Mouse (Mus musculus): ENCODE measurements at regions not wholly inside any gene's neighbourhood (a gene's known extent, or its start where the extent isn't known, plus 50 kb on each side); places are given as distances from the start of the nearest gene placed in this dataset.

DNA sequence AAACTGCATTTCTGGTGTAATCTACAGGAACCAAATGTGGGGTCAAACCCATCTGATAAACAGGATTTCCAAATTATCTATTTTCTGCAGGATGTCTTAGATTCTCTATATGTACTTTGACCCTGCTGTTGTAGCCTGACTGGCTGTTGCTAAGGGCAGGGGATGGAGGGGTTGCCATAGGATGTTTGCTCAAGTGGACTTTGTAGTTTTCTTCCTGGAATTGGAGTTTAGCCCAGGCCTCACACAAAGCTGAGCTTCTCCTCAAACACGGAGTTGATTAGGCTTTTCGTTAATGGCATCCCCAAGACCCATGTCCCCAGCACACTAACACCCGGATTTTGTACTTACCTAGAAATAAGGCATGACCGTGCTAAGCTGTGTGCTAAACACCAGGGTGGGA is 173.3 kb downstream of the Atp23 start:
- DNase-seq, result no peak

DNA sequence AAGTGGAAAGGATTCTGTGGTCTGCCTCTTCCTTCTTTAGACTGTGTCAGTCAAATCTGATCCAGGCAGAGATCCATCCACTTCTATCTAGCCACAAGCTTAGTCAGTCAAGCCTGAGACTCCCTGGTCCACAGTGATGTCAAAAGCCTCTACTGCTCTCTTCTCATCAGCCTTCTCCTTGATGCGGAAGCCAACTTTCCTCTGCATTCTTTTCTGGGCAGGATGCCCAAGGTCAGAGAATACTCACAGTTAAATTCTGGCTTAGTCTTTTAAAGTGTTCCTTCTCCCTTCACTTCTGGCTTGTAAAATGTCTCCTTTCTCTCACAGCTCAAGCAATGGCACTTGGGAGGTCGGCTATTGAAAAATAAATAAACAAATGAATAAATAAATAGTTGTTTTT is 183.2 kb downstream of the Atp23 start:
- no peak for DNase-seq

DNA sequence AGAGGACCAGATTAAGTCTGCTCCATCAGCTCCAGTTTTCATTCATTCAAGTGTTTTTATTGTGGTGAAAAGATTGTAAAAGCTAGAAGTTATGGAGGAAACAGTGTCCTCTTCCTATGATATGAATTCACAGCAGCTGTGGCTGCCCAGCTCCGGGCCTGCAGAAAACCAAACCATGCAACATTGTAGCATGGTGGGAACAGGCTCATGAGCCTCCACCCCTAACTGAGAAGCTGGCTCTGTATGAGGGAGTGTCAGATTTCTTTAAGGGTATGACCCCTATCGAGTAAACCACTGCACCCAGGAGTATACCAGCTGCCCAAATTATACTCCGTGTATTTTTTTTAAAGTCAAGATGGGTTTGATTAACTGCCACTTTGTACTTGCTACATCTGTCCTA is 189.4 kb downstream of the Atp23 start:
- DNase-seq, result no peak

DNA sequence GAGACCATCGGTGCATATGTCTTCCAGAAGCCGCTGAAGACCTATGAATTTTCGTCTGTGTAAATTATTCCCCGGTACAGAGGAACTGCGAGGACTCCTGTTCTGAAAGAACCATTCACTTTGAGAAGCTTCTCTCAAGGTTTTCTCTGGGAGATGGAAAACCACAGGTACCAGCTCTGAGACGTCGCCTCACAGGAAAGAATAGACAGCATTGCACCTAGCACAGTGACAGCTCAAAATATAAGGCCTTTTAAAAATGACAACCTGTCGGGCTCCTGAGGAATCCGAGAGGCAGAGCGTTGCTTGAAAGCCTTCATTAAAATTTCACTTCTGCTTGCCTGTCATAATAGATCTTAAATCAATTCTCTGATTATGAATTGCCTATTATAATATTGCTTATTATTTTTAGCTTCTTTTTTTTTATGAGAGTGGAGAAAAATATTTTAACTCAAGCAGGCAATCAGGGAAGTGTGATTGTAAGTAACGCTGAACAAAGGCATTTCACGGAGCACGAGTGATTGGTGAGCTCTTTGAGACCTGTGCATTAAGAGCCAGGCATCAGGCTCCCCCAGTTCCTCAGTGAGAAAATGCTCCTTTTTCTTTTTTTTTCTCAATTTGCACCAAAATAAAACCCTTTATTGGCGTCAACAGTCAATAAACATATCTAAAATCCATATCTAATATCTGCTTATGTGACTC is 191.8 kb downstream of the Atp23 start:
- no peak for DNase-seq

DNA sequence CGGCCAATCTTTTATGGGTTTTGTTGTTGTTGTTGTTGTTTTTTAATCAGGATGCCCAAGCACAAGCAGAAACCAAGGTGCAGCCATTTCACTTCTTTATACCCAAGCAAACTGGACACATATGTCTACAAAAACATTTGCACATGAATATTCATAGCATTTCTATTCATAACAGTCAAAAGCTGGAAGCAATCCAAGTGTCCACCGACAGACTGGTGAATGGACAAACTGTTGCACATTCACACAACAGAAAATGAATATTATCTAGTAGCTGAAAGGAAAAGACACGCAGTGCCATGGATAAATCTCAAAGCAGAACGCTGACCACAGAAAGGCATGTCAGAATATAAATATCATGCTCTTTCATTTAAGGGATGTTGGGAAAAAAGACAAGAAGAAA is 192.4 kb downstream of the Atp23 start:
- no peak for DNase-seq

DNA sequence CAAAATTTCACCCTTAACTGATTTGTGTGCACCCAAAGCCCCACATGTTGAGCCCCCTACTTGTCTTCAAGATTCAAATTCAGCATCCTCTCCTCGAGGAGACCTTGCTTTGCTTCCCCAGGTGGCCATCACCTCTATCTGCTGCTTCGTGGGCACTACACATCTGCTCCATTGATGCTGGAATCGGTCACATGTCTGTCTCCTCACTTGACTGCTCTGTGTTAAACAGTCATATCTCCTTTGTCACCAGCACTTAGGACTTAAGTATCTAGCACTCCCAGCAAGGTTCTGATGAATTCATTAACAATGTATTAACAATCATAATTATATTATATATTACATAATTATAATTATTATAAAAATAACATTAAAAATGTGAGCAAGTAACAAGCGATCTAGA is 192.9 kb downstream of the Atp23 start:
- DNase-seq, result no peak

DNA sequence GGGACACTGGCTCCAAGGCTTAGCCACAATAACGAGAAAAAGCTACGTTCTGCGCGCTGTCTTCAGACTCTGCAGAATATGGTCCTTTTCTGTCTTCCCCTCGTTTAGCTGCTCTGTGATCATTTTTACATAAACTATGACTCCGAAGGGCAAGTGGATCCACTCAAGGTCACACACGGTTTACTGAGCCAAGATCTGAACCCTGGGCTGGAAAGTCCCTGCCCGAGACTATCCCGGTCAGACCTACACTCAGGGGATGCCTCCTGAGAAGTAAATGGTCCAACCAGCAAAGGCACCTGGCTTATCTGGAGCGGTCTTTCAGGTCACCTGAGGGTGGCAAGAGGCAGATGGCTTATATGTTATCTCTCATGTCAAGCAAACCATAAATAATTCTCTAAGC is 204.1 kb downstream of the Atp23 start:
- no peak for DNase-seq

DNA sequence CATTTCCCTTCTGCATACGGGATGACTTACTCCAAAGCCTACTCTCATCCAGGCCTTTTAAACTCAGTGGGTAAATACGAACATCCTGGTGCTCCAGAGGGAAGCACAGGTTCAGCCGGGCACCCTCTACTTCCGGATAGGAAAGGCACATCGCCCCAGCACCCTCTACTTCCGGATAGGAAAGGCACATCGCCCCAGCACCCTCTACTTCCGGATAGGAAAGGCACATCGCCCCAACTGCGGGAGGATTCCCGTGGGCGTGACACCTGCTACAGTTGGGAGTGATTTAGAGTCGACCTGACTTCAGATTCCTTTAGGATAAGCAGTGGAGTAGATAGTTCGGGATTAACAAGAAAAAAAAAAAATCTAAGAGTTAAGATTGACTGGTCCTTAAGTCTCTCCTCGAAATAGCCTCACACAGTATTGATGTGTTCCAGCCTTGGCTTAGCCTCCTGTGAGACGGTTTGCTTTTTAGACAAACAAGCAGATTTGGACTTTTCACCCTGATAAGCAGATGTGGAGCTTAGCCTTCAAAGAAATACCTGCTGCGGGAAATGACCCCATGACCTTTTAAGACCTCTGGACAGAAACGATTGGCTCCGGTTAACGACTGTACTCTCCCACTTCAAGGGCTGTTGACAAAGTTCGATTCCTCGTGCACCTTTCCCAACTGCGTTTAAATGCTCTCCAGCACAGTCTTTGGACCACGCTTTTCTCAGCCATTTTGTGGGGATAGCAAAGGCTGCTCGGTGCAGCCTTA is 210.1 kb downstream of the Atp23 start:
- DNase-seq, result no peak

DNA sequence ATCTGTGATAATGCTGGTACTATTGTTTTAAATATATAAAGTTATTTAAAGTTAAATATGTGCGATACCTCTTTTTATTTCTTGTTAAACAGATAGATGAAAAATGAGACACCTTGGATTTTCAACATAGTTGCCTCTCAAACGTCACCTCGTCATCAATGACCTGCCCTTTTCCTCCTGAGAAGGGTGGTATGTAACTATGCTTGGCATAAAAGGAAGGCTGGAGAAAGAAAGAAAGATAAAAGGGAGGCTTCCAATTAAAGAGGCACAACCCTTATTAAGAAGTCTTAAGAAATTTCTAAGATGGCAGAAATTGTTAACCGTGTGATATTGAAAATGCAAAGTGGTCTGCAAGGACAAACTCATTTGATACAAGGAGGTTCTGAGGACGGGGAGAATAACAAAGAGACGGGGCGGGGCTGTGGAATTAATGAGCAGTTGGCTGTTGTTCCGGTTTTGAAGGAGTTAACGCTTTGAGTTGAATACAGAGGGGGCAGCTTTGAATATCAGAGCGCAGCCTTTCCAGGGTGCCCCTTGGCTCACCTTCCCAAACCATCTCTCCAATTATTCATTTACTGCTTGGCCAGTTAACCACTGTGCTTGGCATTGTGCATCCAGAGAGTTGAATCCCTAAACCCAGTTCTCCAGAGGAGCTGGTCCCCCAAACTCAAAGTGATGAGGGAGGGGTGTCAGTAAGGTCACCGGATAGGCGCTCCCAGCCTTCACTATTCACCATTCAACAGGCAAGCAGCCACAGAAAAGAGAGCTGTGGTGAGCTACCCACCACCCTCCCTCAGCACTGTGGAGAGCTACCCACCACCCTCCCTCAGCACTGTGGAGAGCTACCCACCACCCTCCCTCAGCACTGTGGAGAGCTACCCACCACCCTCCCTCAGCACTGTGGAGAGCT is 220.6 kb downstream of the Atp23 start:
- no peak for DNase-seq

DNA sequence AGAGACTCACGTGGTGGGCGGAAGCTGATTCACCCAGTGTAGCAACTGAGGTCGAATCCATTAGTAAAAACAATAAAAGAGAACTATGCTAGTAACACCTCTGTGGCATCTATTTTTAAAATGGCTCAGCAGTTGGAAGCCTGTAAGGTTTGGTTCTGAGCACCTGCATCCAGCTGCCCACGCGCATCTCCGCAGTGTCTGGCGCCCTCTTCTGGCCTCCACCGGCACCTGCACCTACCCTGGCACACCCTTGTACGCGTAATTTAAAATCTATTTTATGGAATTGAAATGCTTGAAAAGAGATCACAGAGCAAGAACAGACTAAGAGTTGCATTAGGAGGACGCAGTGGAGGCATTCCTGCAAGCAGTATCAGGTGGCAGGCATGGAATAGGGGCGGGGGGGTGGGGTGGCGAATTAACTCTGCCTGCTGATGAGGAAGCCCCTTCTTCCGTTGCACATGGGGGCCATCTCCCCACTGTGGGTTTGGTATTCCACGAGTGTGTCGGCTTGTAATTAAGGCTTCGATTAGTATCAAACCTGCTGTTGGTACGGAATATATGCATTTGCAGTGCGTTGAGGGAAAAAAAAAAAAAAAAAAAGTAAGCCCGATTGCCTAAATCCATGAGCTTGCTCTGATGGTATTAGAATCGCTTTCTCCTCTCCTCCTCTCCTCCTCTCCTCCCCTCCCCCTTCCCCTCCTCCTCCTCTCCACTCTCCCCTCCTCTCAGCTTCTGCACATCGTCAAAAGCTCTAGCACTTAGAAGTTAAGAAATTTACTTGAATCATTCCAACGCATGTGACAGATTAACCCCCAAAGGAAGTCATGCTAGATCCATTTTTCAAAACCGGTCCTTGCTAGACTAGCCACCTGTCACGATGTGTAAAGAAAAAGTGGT is 221.7 kb downstream of the Atp23 start:
- DNase-seq, result peak; percentile 16

DNA sequence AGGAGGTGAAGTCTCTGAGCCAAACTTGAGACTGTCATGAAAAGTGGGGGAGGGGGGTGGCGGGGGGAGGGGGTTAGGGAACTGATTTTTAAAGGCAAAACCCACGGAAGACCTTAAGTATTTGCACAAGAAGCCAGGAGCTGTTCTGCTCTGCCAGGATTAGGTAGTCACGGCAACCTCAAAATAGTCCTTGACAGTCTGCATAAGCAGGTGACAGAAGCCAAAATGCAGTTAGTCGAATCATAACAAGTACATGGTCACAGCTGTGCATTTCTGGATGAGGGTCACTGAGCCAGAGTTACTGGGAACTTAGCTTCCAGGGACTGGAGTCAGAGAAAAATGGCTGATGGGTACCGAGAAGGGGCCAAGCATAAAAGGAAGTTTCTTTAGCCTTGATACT is 227.7 kb downstream of the Atp23 start:
- no peak for DNase-seq

DNA sequence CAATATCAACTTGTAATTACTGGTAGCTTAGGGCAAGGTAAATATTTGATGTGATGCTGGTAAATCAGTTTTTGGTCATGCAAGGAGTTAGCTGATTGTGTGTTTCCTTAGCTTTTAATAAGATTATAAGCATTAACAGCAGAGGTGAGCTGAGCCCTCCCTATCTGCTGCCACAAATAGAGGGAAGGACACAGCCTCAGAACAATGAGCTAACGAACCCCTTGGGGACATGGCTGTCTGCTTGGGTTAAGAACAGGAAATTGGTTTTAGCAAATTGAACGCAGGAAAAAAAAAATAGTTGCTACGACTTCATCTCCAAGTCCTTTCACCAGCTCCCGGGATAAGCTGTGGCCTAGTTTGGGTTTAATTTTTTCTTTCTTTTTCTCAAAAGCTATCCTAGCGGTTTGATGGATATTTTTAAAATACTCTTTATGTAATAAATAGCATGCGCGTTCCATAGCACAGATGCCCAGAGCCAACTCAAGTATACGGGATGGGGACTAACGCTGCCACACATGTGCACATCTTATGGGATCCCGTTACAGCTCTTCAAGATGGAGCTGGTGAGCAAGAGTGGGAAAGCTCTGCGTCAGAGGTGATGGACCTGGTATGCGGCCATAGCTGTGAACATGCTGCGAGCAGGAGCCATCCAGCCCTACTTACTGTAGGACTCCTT is 236.6 kb downstream of the Atp23 start:
- no peak for DNase-seq

DNA sequence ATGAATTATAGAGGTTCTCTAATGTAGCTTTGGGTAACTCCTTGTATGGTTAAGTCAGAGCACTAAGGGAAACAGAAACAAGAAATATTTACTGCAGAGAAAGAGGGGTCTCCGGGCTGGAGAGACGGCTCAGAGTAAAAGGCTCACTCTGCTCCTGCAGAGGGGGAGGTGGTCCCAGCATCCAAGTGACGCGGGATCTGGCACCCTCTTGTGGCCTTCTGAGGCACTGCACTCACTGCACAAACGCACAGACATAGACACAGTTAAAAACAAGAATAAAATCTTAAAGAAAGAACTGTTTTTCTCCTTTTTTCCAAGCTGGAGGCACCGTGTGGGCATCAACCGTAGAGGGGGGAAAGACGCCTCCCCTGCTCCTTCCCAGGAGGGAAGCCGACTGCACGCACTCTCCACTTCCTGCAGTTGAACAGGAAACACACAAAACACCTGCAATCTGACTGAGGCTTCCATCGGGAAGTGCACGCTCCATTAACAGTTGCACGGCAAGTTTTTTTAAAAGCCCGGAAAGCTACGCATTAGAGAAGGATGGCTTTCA is 237.6 kb downstream of the Atp23 start:
- DNase-seq, result peak in 1 of 2 experiments; percentile 6

DNA sequence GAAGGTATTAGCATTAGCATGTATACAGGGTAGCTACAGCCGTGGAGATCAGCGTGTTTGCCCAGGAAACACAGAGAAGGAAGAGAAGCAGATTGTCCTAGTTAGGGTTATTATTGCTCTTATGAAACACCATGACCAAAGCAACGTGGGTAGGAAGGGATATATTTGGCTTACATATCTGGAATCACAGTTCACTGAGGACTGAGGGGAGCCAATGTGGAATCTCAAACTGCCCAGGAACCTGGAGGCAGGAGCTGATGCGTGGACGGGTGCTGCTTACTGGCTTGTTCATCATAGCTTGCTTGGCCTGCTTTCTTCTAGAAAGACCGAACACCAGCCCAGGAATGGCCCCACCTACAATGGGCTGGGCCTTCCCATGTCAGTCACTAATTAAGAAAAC is 238.4 kb downstream of the Atp23 start:
- DNase-seq, result no peak

DNA sequence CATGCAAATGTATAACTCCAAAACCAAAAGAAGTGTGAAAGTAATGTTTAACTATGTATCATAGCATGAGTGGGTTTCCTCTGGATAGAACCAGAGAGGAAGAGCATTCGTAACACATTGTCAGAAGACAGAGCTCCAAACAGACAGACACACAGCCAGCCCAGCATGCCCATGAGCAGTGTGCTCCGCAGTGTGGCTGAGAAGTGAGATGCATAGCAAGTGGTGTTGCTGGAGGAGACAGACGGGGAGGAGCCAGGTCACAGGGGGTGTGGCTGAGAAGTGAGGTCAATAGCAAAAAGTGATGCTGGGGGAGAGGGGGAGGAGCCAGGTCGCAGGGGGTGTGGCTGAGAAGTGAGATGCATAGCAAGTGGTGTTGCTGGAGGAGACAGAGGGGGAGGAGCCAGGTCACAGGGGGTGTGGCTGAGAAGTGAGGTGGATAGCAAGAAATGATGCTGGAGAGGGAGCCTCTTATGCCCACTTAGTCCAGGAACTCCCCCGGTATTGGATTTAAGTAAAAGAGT is 240.0 kb downstream of the Atp23 start:
- no peak for DNase-seq

DNA sequence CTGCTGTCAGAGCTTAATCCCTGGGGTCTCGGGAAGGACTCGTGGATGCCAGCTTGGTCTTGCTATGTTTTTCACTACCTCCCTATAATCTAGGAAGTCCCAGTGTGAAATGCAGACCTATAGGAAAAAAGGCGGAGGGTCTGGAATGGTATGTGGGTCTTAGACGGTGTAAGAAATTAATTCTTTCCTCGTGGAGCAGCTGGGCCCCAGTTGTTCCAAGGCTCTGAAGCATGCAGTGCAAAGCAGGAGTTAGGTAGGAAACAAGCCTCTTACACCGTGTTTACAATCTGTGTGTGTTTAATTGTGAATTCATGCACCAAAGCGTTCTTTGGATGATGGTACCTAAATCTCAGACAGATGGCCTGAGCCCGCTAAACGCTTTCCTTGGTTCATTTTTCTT is 241.1 kb downstream of the Atp23 start:
- no peak for DNase-seq

DNA sequence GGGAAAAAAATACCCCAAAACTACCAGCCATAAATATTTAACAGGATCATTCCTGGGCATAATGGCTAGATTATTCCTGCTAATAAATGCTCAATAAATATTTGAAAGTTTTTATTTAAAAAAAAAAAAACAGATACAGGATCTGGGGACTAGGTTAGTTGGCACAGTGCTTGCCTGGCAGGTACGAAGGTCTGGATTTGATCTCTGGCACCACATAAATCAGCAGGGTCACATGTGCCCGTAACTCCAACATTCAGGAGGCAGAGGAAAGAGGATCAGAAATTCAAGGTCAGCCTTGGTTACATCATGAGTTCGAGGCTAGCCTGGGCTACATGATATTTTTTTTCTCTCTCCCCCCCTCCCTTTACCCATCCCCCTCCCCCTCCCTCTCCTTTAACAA is 248.5 kb downstream of the Atp23 start:
- no peak for DNase-seq

DNA sequence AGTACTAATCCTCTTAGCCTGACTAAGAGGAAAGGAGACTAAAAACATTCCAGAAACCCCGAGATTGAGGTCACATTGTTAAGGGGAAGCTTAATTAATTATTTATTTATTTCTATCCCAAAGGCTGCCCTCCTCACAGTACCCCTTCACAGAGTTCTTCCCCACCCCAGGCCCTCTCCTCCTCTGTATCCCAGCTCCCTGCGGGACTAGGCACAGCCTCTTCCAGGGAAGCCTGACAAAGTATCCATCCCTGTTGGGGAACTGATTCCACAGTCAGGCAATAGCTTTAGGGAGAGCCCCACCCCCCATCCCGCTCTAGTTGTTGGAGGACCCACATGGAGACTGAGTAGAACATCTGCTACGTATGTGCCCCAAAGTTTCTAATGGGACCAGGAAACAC is 254.6 kb downstream of the Atp23 start:
- no peak for DNase-seq

DNA sequence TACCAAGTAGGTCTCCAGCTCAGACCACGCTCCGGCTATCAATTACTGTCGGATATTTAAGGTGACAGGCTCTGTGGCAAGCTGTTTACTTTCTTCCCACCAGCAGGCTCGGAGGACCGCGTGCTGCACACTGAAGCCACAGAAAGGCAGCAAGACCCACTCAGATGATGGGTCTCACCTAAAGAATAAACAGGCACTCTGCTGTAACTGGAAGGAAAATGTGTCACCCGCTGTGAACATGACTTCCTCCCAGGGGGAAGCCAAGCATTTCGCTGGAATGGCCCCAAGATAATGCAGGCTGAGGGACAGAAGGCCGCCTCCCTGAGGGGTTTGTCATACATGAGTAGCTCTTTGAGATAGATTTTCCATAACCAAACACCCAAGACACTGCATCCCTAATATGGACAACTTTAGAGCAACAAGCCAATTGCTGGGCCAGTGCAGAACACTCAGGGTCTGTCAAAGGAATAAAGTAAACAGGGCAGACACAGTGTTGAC is 259.3 kb downstream of the Atp23 start:
- DNase-seq, result no peak

DNA sequence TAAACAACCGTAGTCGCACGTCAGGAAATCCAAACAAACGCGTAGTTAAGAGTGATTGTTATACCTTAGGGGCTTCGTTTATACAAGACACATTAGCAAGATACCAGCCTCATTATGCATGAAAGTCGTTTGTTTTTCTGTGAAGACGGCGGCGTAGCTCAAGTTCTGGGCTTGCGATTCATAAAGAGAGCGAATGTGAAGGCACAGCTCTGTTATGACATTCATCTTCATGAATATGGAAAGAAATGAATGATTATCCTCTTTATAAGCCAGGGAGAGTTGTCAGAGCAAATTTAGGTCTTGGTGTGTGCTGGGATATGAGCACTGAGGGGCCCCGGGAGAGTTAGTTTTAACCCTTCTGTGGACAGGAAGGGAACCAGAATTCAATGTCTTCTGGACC is 266.4 kb downstream of the Atp23 start:
- no peak for DNase-seq

DNA sequence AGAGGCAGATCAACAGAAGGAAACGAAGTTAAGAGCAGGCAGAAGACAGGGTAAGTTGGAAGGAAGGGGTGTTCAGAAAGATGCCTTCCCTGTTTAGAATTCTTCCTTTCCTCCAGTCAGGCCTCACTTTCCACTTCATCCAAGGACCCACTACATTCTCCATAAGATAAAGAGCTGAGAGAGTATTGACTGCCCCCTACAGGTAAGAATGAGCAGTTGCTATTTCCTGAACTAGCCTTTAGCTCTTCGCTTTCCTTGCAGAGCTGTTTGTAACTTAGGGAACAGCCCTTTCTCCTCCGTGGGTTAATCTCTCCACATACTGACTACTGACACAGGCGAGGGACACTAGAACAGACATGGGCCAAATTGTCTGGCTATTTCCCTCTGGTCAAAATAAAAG is 273.1 kb downstream of the Atp23 start:
- DNase-seq, result no peak

Measured in B cell, adult 2 months (primary cell).